Mouse (Mus musculus) ovary, postnatal 10 days (tissue): ENCODE results near the gene Olfr1294.

Source experiments
- DNase-seq: peaks from one replicate; pipeline ENCODE4 v3.0.0; 2022; ENCODE audit warnings: low spot score

The Olfr1294 gene

DNA sequence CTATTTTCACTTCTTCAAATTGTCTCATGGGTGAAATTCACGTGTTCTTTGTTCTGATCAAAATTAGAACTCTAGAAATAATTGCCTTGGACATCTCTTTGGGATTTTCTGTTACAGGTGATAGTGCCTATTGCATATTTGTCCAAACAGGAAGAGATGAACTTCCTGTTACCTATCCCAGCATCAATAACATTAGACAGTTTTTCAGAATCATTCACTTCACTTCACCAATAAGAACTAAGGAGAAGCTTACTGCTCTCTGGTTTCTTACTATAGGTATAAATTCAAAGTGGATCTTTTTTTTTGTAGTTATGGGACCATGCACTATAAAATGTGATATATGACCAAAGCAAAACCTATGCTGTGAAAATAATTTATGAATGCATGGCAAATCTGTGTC is at the start of gene Olfr1294:
TSS of gene Olfr1294 (minus strand) at position 101 of the 400 bp plus-strand sequence.
- DNase-seq = no peak

DNA sequence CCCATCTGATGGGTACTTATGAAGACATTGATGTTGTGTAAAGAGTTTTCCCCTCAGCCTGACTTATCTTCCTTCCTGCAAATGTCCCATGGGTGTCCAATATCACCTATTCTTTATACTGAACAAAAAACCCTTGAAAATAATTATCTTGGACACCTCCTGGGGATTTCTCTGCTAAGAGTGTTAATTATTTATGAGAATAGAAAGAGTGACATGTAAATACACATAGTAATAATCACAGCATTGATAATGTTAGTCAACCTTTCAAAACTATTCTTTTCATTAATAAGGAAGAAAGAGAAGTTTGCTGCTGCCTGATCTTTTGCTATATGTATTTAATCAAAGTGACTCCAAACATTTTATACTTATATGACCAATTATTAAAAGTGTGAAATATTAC is 29.5 kb upstream of the Olfr1294 start, which contains the start of gene Olfr1295:
TSS of gene Olfr1295 (minus strand) at position 101 of the 400 bp plus-strand sequence.
- no peak for DNase-seq

DNA sequence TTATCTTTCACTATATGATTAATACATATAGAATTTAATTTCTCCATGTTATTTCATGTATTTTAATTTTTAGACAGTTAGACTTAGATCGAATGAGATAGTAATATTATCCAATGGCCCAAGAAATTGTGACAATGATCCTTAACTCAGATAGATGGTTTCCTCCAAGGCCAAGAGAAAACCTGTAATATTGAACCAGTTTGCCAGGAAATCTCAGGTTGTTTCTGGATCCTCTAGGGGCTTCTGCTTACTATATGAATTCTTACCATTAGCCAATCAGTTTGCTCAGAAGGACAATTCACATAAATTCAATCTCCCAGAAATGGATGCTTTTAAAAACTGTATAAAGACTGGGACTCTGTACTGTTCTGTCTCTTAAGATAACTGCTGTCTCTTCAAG is 15.2 kb downstream of the Olfr1294 start, which contains the start of gene Olfr1293-ps:
TSS of gene Olfr1293-ps (plus strand) at position 301 of the 400 bp plus-strand sequence.
- no peak for DNase-seq

DNA sequence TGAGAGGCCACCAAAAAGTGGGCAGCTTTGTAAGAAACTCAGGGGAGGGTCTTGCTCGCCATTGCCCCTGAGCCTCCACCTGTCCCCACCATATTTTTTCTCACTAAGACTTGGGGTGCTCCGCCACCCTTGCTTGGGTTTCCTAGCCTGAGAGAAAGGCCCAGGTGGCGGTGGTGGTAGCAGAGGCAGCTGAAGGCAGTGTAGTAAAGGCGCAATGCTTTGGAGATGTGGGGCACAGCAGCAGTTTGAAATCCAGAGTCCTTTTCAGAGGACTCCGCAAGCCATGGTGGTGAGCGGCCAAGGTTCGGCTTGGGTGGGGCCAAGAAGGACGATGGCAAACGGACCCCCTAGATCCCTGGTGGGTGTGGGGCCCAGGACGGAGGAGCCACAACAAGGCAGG is 22.6 kb downstream of the Olfr1294 start:
- DNase-seq = no peak

DNA sequence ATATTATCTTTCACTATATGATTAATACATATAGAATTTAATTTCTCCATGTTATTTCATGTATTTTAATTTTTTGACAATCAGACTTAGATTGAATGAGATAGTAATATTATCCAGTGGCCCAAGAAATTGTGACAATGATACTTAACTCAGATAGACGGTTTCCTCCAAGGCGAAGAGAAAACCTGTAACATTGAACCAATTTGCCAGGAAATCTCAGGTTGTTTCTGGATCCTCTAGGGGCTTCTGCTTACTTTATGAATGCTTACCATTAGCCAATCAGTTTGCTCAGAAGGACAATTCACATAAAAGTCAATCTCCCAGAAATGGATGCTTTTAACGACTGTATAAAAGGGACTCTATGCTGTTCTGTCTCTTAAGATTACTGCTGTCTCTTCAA is 43.2 kb downstream of the Olfr1294 start, which contains the start of gene Olfr1291-ps1:
TSS of gene Olfr1291-ps1 (plus strand) at position 301 of the 400 bp plus-strand sequence.
- DNase-seq = no peak

DNA sequence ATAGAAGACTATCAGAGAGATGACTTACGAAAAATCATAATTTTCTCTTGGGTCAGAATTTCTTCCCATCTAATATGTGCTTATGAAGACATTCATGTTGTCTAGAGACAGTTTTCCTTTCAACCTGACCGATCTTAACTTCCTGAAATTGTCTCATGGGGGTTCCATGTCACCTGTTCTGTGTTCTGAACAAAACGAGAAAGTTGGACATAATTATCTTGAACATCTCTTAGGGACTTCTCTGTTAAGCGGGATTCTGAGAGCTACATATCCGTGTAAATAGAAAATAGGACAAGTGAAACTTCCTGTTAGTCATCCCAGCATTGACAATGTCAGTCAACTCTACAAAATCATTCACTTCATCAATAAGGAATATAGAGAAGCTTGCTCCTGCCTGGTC is 46.4 kb downstream of the Olfr1294 start, which contains the start of gene Olfr1290:
TSS of gene Olfr1290 (minus strand) at position 101 of the 400 bp plus-strand sequence.
- DNase-seq = no peak
